Mouse (Mus musculus): ENCODE results near the gene S100a11.
A peak's percentile ranks its signal among the peaks of the same experiment; 100 is the strongest.
"Not testable (repeated sequence)": the region's sequence is repeated elsewhere in the genome, so short reads cannot be mapped to it uniquely, and the experiment has no call there.

Gene S100a11

DNA sequence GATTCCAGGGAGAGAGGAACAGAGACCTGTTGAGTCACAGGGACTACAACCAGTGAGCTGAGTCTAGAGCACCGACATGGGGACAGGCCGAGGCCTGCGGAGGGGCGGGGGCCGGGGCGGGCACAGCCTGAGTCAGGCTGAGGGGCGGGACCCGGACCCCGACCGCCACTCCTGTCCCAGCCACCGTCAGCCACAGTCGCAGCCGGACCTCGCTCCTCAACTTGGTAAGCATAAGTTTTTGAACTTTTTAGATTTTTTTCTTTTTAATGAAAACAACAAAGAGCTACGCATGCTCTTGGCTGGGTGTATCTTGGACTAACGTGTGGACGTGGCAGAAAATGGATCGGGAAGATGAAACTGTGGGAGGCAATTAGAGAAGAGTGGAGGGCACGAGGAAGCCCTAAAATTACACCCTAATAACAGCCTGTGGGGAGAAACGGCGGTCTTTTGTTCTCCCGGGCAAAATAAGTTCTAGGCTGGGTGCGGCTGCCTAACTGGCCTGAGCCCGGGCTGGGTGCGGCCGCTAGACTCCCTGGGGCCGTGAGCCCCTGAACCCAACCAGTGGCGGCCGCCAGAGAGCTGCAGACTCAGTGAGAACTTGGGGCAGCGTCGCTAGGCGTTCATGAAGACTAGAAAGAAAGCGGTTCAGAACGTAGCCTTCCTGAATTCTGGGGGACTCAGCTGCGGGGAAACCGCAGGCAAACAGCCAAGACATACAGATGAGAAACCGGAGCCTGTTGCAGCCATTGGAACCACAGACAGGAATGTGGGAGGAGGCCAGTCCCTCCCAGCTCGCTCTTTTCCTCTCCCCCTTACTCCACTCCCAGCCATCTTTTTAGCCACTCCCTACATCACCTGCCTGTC, at the start of gene S100a11:
Gene S100a11, plus strand, starts transcription at position 159 of the 864 bp plus-strand sequence.
- DNase-seq (ENCODE audit: low read depth, low spot score) = peak; percentile 57
- no peaks in the 10 kb centered on the region for H3K27me3 ChIP-seq (ENCODE audit: control insufficient read depth, insufficient read depth, low read length, poor library complexity, severe bottlenecking)
- H3K36me3 ChIP-seq (ENCODE audit: control insufficient read depth, insufficient read depth, low read length, poor library complexity, severe bottlenecking) = peaks cover 6% of the 10 kb centered on the region; the same call in 1 of the 2 replicates

- no peak for DNase-seq (ENCODE audit: low read depth, low spot score)
- H3K27me3 ChIP-seq (ENCODE audit: control insufficient read depth, insufficient read depth, low read length, poor library complexity, severe bottlenecking) = no peaks in the 10 kb centered on the region
- H3K36me3 ChIP-seq (ENCODE audit: control insufficient read depth, insufficient read depth, low read length, poor library complexity, severe bottlenecking) = no peaks in the 10 kb centered on the region
Measured at GRCm38 (mm10) chr3:93480053-93480452, 40.2 kb upstream of the S100a11 start.

DNA sequence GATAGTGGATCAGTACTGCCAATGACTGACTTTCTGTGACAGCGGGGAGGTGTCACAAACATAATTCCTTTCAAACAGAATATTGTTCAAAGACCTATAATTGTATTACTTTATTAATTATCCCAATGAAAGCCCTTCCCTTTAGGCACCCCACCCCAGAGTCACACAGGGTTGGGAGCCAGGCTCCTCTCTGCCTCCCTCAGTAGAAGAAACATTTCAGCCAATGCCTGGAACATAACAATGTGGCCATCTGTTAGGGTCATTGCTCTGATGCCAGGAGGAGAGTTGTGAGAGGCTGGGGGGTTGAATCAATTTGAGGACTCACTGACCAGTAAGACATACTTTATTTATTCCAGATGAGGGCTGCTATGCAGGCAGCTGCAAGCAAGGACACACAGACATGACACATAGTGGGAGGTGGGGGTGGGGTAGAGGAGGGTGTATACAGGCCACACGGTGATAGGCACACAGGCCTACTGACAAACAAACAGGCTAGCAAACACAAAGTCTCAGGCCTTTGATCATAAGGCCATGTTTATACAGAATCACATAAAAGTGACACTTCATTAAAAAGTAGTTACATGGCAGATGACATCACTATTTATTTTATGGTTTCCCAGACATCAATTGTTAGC, 38.2 kb upstream of the S100a11 start:
- no peak for DNase-seq (ENCODE audit: low read depth, low spot score)
- Histone ChIP-seq H3K36me3 (ENCODE audit: control insufficient read depth, insufficient read depth, low read length, poor library complexity, severe bottlenecking) (no peaks in the 10 kb centered on the region), H3K27me3 (ENCODE audit: control insufficient read depth, insufficient read depth, low read length, poor library complexity, severe bottlenecking) (no peaks in the 10 kb centered on the region)

DNA sequence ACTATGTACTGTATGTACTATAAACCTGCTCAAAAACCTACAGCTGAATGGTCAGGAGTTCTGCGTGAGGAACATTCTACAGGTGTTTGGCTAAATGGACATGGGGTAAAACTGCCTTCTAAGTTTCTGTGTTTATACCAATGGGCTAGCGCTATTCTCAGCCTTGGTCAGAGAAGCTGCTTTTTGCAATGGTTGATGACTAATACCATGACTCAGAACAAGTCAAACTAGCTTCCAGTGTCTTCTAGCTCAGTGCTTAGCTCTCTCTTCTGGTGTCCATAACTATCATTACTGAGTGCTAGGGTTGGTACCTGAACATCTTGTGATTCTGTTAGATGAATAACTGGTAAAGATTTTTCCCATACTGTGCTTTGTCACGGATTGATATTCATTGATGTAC, 34.7 kb upstream of the S100a11 start:
- Histone ChIP-seq H3K27me3 (ENCODE audit: control insufficient read depth, insufficient read depth, low read length, poor library complexity, severe bottlenecking) (no peaks in the 10 kb centered on the region; the same call in 1 of the 2 replicates), H3K36me3 (ENCODE audit: control insufficient read depth, insufficient read depth, low read length, poor library complexity, severe bottlenecking) (no peaks in the 10 kb centered on the region)
- no peak for DNase-seq (ENCODE audit: low read depth, low spot score)

DNA sequence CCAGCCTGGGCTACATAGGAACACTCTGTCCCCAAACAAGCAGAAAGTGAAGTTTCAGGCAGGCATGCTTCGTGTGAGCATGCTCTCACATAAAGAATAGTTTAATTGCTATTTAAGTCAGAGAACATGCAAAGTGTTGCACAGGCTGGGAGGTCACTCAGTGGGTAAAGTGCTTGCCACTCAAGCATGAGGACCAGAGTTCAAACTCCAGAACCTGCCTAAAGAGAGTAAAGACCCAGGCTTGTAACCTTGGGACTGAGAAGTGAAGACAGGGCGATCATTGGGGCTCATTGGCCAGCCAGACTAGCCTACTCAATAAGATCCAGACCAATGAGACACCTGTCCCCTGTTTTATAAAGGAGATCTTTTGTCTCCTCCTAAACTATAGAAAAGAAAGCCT, 31.7 kb upstream of the S100a11 start:
- Histone ChIP-seq H3K27me3 (ENCODE audit: control insufficient read depth, insufficient read depth, low read length, poor library complexity, severe bottlenecking) (no peaks in the 10 kb centered on the region; the same call in 1 of the 2 replicates), H3K36me3 (ENCODE audit: control insufficient read depth, insufficient read depth, low read length, poor library complexity, severe bottlenecking) (no peaks in the 10 kb centered on the region)
- no peak for DNase-seq (ENCODE audit: low read depth, low spot score)

DNA sequence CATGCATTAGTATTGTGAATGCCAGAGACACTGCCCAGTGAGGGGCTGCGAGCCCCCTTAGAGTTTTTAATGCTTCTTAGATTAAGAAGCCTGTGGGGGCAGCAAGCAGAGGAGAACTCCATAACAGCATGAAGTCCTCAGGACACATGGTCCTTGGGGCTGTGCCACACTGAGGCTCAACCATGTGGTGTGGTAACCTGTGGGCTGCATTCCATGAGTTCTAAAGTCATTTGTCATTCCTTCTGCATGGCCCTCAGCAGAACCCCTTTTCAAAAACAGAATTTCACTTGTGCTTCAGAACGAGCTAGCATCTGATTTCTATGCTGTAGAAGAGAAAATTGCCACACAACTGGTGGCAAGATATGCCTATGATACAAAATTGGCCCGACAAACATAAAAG, 28.1 kb upstream of the S100a11 start:
- no peak for DNase-seq (ENCODE audit: low read depth, low spot score)
- Histone ChIP-seq H3K36me3 (ENCODE audit: control insufficient read depth, insufficient read depth, low read length, poor library complexity, severe bottlenecking) (no peaks in the 10 kb centered on the region), H3K27me3 (ENCODE audit: control insufficient read depth, insufficient read depth, low read length, poor library complexity, severe bottlenecking) (no peaks in the 10 kb centered on the region; the same call in 1 of the 2 replicates)

GRCm38 (mm10) chr3:93493992-93494391, 26.3 kb upstream of the S100a11 start:
- Histone ChIP-seq H3K27me3 (ENCODE audit: control insufficient read depth, insufficient read depth, low read length, poor library complexity, severe bottlenecking) (no peaks in the 10 kb centered on the region), H3K36me3 (ENCODE audit: control insufficient read depth, insufficient read depth, low read length, poor library complexity, severe bottlenecking) (no peaks in the 10 kb centered on the region)
- peak; percentile 84 for DNase-seq (ENCODE audit: low read depth, low spot score)

DNA sequence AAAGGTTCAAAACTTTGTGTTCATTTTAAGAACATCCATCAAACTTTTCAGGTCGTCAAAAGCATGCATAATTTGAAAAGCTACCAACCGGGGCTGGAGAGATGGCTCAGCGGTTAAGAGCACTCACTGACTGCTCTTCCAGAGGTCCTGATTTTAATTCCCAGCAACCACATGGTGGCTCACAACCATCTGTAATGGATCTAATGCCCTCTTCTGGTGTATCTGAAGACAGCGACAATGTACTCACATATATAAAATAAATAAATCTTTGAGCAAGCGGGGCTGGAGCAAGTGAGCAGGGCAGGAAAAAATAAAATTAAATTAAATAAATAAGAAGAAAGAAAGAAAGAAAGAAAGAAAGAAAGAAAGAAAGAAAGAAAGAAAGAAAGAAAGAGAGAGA, 25.5 kb upstream of the S100a11 start:
- not testable (repeated sequence) for H3K27me3 ChIP-seq (ENCODE audit: control insufficient read depth, insufficient read depth, low read length, poor library complexity, severe bottlenecking); H3K36me3 ChIP-seq (ENCODE audit: control insufficient read depth, insufficient read depth, low read length, poor library complexity, severe bottlenecking); DNase-seq (ENCODE audit: low read depth, low spot score)

GRCm38 (mm10) chr3:93497131-93497530, 23.2 kb upstream of the S100a11 start:
- H3K27me3 ChIP-seq (ENCODE audit: control insufficient read depth, insufficient read depth, low read length, poor library complexity, severe bottlenecking) = no peaks in the 10 kb centered on the region
- no peak for DNase-seq (ENCODE audit: low read depth, low spot score)
- H3K36me3 ChIP-seq (ENCODE audit: control insufficient read depth, insufficient read depth, low read length, poor library complexity, severe bottlenecking) = no peaks in the 10 kb centered on the region

- no peaks in the 10 kb centered on the region for H3K36me3 ChIP-seq (ENCODE audit: control insufficient read depth, insufficient read depth, low read length, poor library complexity, severe bottlenecking)
- no peaks in the 10 kb centered on the region for H3K27me3 ChIP-seq (ENCODE audit: control insufficient read depth, insufficient read depth, low read length, poor library complexity, severe bottlenecking)
- DNase-seq (ENCODE audit: low read depth, low spot score) = no peak
Measured at GRCm38 (mm10) chr3:93499129-93499528, 21.2 kb upstream of the S100a11 start.

- DNase-seq (ENCODE audit: low read depth, low spot score) = peak; percentile 52
- Histone ChIP-seq H3K27me3 (ENCODE audit: control insufficient read depth, insufficient read depth, low read length, poor library complexity, severe bottlenecking) (no peaks in the 10 kb centered on the region), H3K36me3 (ENCODE audit: control insufficient read depth, insufficient read depth, low read length, poor library complexity, severe bottlenecking) (no peaks in the 10 kb centered on the region)
Measured at GRCm38 (mm10) chr3:93504536-93505189, 15.6 kb upstream of the S100a11 start.

DNA sequence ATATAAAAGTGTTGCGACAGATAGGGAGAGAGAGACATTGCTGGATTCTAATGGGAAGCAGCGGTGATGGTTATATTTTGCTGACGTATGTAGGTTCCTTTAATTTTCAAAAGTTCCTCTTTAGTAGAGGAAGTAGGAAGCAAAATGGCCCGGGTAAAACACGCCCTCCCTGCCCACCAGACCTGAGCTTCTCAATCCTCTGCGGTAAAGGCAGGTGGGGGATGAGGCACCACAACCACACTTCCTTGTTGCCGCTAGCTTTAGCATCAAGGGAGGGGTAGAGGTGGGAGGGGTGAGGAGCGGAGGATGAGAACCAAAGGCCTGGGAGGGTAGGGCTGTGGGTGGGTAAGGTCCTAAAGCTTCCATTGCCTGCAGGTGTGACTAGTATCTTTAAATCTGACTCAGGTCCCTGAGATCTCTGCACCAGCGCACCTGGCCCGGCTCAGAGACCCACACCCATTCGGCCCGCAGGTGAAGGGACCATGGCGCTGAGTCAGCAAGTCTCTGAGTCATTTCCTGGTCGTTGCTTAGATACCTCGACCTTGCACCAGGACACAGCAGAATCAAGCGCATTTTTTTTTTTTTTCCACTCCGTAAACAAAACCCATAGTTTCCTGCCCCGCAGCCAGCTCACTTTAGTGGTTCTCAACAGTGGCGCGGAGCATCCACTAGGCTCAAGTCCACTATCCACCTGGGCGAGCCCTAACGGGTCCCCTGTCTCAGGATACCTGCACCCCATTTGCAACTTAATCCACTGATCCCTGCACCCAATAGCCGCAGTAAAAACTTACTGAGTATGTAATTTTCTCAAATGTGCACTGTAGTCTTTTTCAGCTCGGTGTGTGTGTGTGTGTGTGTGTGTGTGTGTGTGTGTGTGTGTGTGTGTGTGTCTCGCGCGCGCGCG, 14.1 kb upstream of the S100a11 start:
- DNase-seq (ENCODE audit: low read depth, low spot score) = peak; percentile 95
- Histone ChIP-seq H3K36me3 (ENCODE audit: control insufficient read depth, insufficient read depth, low read length, poor library complexity, severe bottlenecking) (no peaks in the 10 kb centered on the region), H3K27me3 (ENCODE audit: control insufficient read depth, insufficient read depth, low read length, poor library complexity, severe bottlenecking) (no peaks in the 10 kb centered on the region)

DNA sequence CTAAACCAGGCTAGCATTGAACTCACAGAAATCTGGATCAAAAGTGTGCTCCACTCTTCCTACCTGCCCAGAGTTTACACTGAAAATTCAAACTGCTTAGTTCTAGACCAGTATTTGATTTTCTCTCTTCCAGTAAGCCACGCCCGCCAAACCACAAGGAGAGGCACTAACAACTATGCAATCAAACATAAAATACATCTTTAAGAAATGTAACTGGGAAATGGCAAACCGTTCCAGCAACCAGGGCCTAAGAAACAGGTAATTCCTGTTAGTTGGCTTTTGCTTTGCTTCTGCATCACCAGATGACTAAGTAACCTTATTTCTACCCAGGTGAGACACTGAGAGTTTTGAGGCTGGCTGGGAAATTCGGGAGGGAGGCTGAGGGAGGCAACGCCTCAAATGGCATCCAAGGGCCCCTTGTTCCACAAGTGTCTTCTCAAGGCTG, 13.4 kb upstream of the S100a11 start:
- no peak for DNase-seq (ENCODE audit: low read depth, low spot score)
- Histone ChIP-seq H3K36me3 (ENCODE audit: control insufficient read depth, insufficient read depth, low read length, poor library complexity, severe bottlenecking) (no peaks in the 10 kb centered on the region), H3K27me3 (ENCODE audit: control insufficient read depth, insufficient read depth, low read length, poor library complexity, severe bottlenecking) (no peaks in the 10 kb centered on the region)

- H3K27me3 ChIP-seq (ENCODE audit: control insufficient read depth, insufficient read depth, low read length, poor library complexity, severe bottlenecking) = no peaks in the 10 kb centered on the region
- DNase-seq (ENCODE audit: low read depth, low spot score) = no peak
- no peaks in the 10 kb centered on the region for H3K36me3 ChIP-seq (ENCODE audit: control insufficient read depth, insufficient read depth, low read length, poor library complexity, severe bottlenecking)
Measured at GRCm38 (mm10) chr3:93509301-93509700, 11.0 kb upstream of the S100a11 start.
